Mouse (Mus musculus) ES-Bruce4 (cell line): ENCODE measurements around the gene BC025446. TPM values are rescaled to one million over a fixed set of nuclear protein-coding genes. Genes with fewer than 3 reads are reported as not detected.

Experiments
- H3K27ac ChIP-seq: 2 replicates; pipeline ENCODE4 v1.5.1; 2012; ENCODE audit warnings: low read length, inconsistent platforms; ENCODE audit not compliant: insufficient read depth
- H3K27me3 ChIP-seq: 2 replicates; pipeline ENCODE4 v1.6.1; 2012; ENCODE audit warnings: mild to moderate bottlenecking, low read length, inconsistent platforms; ENCODE audit not compliant: control insufficient read depth, poor library complexity, insufficient read depth, severe bottlenecking
- H3K36me3 ChIP-seq: 2 replicates; pipeline ENCODE4 v1.6.1; 2012; ENCODE audit warnings: inconsistent platforms, mild to moderate bottlenecking, low read length, moderate library complexity; ENCODE audit not compliant: control insufficient read depth, poor library complexity, insufficient read depth, severe bottlenecking
- H3K4me1 ChIP-seq: one replicate; pipeline ENCODE4 v1.8.1; 2011; ENCODE audit warnings: low read length; ENCODE audit not compliant: control insufficient read depth, insufficient read depth
- H3K4me3 ChIP-seq: 2 replicates; pipeline ENCODE4 v1.5.1; 2011; ENCODE audit warnings: low read depth, mild to moderate bottlenecking, low read length
- H3K9ac ChIP-seq: 2 replicates; pipeline ENCODE4 v1.6.1; 2012; ENCODE audit warnings: low read depth, mild to moderate bottlenecking, inconsistent platforms; ENCODE audit not compliant: poor library complexity, severe bottlenecking
- H3K9me3 ChIP-seq: replicated peaks from 2 replicates; pipeline ENCODE4 v1.6.1; 2012; ENCODE audit warnings: mild to moderate bottlenecking, low read length, inconsistent platforms; ENCODE audit not compliant: control insufficient read depth, poor library complexity, insufficient read depth, severe bottlenecking
- CTCF ChIP-seq: IDR thresholded peaks from one replicate; pipeline ENCODE4 v1.8.1; 2011; ENCODE audit warnings: low read depth, low read length
- EP300 ChIP-seq: IDR thresholded peaks from 2 replicates; pipeline ENCODE4 v1.6.1; 2011; ENCODE audit warnings: low read depth, low read length; ENCODE audit not compliant: insufficient read depth
- POLR2A ChIP-seq: IDR thresholded peaks from one replicate; pipeline ENCODE4 v1.8.1; 2011; ENCODE audit warnings: low read length; ENCODE audit not compliant: insufficient read depth
- polyA plus RNA-seq: library from polyadenylated mRNA; stranded (reverse); fragments of >200 nt; gene quantifications from 2 replicates; pipeline ENCODE4 v1.2.4, GENCODE M21; 2011; ENCODE audit warnings: low read depth; ENCODE audit not compliant: missing spikeins, insufficient read depth, insufficient read length

BC025446 gene
- polyA plus RNA-seq, 1 experiment = not detected

DNA sequence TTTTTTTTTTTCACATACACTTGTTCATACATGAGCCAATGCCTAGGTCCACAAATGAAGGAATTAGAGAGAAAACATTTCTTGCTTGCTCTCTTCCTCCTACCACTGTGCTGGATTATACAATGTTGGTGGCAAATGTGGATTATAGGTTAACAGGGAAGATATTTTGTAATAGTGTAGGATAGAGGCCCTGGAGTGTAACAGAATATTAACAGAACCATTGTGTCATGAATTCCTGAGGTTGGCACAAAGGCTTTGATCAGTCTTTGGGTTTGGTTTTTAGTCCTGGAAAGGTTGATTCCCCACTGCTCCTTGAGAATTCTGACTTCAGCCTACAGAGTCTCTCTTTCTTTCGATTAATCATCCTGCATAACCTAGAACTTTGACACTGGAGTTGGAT is 50.5 kb downstream of the BC025446 start:
- Histone ChIP-seq H3K9me3 (no peaks in the 10 kb centered on the region; the same call in 1 of the 2 replicates), H3K27me3 (no peaks in the 10 kb centered on the region), H3K9ac (no peak overlapping the region), H3K4me3 (no peak overlapping the region), H3K36me3 (no peaks in the 10 kb centered on the region), H3K27ac (no peak overlapping the region), H3K4me1 (no peaks in the 10 kb centered on the region)
- TF ChIP-seq CTCF (no peak), POLR2A (no peak), EP300 (no peak)

DNA sequence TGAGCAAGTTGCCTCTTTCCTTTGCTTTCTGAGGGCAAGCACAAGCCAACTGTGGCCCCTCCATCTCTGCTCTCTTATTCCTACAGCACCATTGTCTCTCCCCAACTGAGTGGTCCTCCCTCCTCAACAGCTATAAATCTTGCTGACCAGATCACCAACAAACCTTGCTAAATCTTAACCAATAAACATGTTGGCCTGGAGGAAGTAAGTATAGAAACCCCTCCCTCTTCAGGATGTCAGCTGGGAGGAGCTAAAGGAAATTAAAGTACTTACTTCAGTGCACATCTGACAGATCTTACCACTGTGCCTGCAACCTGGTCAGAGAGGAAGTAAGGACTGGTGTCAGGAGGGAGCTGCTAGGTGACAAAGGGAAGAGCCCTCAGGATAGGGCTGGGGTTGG is 51.9 kb downstream of the BC025446 start, which contains the start of gene Ly6f:
TSS of gene Ly6f (plus strand) at position 301 of the 400 bp plus-strand sequence.
- Histone ChIP-seq H3K4me3 (no peak within 1 kb of the TSS), H3K27ac (no peak within 1 kb of the TSS), H3K27me3 (no peaks in the 10 kb centered on the region), H3K9me3 (peaks cover 12% of the 10 kb centered on the region), H3K36me3 (no peaks in the 10 kb centered on the region), H3K4me1 (no peaks in the 10 kb centered on the region), H3K9ac (no peak within 1 kb of the TSS)
- no peak for TF ChIP-seq CTCF
- no peak for TF ChIP-seq EP300
- TF ChIP-seq POLR2A = no peak

DNA sequence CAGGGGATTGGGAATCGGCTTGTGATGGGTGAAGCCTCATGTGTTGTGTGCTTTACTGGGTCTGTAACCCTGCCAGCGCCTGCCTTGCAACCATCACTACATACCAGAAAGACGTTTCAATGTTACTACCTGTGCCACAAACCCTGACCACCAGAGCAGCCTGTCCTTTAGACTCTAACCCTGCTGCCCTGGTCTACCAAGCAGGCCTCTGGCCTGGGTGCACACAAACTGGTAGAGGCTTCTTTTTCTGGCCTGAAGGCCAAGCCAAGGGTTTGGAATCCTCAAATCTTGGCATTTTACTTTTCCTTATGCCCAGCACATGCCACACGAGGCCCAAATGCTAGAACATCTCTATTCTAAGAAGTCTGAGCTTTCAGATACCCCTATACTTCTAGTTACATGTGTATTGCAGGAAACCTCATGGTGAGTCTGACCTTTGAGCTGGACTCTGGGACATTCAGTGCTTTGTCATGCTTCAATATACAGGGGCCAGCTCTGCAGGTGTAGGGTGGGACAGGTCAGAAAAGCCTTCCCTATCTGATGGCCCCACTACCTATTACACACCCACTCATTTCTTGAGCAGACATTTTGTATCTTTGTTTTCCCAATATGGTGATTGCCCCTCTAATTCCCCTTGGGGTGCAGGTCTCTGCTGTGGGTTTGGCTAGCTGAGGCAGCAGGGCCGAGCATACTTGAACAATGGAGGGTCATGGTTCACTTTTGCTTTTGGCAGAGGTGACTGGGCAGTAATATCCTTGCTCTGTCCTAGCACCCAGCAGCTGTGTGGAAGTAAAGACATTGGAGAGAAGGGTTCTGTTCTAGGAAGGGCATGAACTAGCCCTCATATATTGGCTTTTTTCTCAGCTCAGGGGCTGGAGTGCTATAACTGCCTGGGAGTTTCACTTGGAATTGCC is 53.0 kb downstream of the BC025446 start:
- TF ChIP-seq EP300 (no peak), POLR2A (no peak), CTCF (no peak)
- peaks cover 12% of the 10 kb centered on the region for H3K9me3 ChIP-seq
- no peaks in the 10 kb centered on the region for H3K27me3 ChIP-seq
- H3K36me3 ChIP-seq = no peaks in the 10 kb centered on the region
- H3K27ac ChIP-seq = no peak overlapping the region
- no peak overlapping the region for H3K9ac ChIP-seq
- H3K4me3 ChIP-seq = no peak overlapping the region
- no peaks in the 10 kb centered on the region for H3K4me1 ChIP-seq

DNA sequence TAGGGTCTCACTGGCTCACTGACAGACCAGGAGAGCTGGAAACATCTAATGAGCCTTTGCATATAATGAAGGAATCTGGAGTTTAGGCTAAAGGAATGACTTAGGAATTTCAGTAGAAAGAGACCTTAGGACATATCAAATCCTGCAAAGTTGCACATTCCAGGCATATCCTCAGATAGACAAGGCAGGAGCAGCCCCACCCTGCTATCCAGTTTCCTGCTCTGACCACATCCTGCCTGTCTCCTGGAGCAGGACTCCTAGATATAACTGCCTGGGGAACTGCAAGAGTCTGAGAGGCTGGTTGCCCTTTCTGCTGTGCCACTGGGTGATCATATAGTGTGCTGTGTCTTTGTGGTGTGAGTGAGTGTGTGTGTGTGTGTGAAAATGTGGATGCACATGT is 54.0 kb downstream of the BC025446 start:
- Histone ChIP-seq H3K36me3 (no peaks in the 10 kb centered on the region), H3K27ac (no peak overlapping the region), H3K27me3 (no peaks in the 10 kb centered on the region), H3K9me3 (peaks cover 12% of the 10 kb centered on the region), H3K4me3 (no peak overlapping the region), H3K9ac (no peak overlapping the region), H3K4me1 (no peaks in the 10 kb centered on the region)
- TF ChIP-seq POLR2A (no peak), EP300 (no peak), CTCF (no peak)

DNA sequence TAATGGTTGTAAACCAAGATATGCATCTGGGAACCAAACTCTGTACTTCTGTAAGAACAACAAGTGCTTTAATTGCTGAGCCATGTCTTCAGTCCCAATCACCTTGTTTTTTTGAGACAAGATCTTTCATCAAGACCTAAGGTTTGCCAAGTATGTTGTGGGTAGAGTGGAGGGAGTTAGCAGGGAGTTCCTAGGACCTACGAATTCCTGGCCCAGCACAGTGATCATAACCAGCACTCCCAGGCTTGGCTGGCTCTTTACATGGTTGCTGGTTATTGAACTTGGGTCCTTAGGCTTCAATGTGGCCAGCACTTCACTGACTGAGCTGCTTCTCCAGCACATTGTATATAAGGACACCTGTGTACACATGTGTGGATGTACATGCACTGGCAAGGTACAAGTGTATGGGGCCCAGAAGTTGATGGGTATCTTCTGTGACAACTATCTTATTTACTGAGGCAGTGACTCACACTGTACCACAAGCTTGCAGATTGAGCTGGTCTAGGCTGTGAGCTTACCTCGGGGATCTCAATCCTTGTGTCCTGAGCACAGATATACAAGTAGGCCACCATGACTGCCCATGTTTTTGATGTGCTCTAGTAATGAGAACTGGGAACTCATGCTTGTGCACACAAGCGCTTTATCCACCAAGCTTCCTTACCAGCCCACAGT is 54.7 kb downstream of the BC025446 start:
- Histone ChIP-seq H3K27me3 (no peaks in the 10 kb centered on the region), H3K9ac (no peak overlapping the region), H3K4me3 (no peak overlapping the region), H3K4me1 (no peaks in the 10 kb centered on the region), H3K36me3 (no peaks in the 10 kb centered on the region), H3K9me3 (peaks cover 12% of the 10 kb centered on the region), H3K27ac (no peak overlapping the region)
- TF ChIP-seq CTCF = no peak
- no peak for TF ChIP-seq EP300
- no peak for TF ChIP-seq POLR2A

DNA sequence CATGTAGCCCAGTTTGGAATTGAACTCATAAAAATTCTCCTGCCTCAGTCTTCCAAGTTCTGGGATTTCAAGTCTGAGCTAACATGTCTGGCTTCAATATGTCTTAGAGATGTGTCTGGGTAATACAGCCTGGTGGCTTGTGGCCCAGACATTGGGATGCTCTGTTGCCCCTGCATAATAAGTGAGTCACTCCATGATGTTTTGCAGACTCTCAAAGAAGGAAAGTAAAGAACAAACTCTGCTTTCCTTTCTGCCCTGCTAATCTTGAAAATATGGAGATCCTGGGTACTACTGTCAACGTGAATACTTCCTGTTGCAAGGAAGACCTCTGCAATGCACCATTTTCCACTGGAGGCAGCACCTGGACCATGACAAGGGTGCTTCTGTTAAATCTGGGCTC is 55.2 kb downstream of the BC025446 start:
- Histone ChIP-seq H3K27ac (no peak overlapping the region), H3K27me3 (no peaks in the 10 kb centered on the region), H3K9ac (no peak overlapping the region), H3K36me3 (no peaks in the 10 kb centered on the region), H3K9me3 (peaks cover 12% of the 10 kb centered on the region), H3K4me1 (no peaks in the 10 kb centered on the region), H3K4me3 (no peak overlapping the region)
- TF ChIP-seq POLR2A (no peak), CTCF (no peak), EP300 (no peak)
